Mouse (Mus musculus) 3134 (cell line): ENCODE data around the gene Memo1.

Source experiments
- DNase-seq: peaks from one replicate; pipeline ENCODE4 v3.0.0-alpha.2; 2011; ENCODE audit warnings: low spot score; ENCODE audit not compliant: insufficient read length; ENCODE audit errors: extremely low read depth

The Memo1 gene

GRCm38 (mm10) chr17:74294426-74295025 lies 795 bp downstream of the Memo1 start:
- DNase-seq, result peak; percentile 85

- peak; percentile 58 for DNase-seq
Observed at GRCm38 (mm10) chr17:74293687-74294425, 1.5 kb downstream of the Memo1 start.

- no peak for DNase-seq
Observed at GRCm38 (mm10) chr17:74291640-74292361, 3.5 kb downstream of the Memo1 start.

- DNase-seq, result no peak
Observed at GRCm38 (mm10) chr17:74290869-74291268, 4.5 kb downstream of the Memo1 start.

GRCm38 (mm10) chr17:74290198-74290597 lies 5.1 kb downstream of the Memo1 start:
- DNase-seq, result no peak

- DNase-seq, result peak; percentile 71
Observed at GRCm38 (mm10) chr17:74288626-74289025, 6.7 kb downstream of the Memo1 start.

GRCm38 (mm10) chr17:74286140-74286730 lies 9.1 kb downstream of the Memo1 start:
- no peak for DNase-seq

GRCm38 (mm10) chr17:74285730-74286129 lies 9.6 kb downstream of the Memo1 start:
- no peak for DNase-seq

GRCm38 (mm10) chr17:74284397-74285115 lies 10.8 kb downstream of the Memo1 start:
- no peak for DNase-seq

GRCm38 (mm10) chr17:74282024-74282423 lies 13.3 kb downstream of the Memo1 start:
- DNase-seq, result no peak

GRCm38 (mm10) chr17:74278966-74279869 lies 16.1 kb downstream of the Memo1 start:
- DNase-seq, result peak; percentile 32

GRCm38 (mm10) chr17:74274471-74274870 lies 20.9 kb downstream of the Memo1 start:
- DNase-seq, result no peak

- DNase-seq, result peak; percentile 73
Observed at GRCm38 (mm10) chr17:74272683-74273205, 22.6 kb downstream of the Memo1 start.

GRCm38 (mm10) chr17:74271541-74272268 lies 23.6 kb downstream of the Memo1 start:
- DNase-seq, result no peak

- DNase-seq, result no peak
Observed at GRCm38 (mm10) chr17:74270205-74270604, 25.1 kb downstream of the Memo1 start.

GRCm38 (mm10) chr17:74267415-74268180 lies 27.7 kb downstream of the Memo1 start:
- no peak for DNase-seq

GRCm38 (mm10) chr17:74265636-74266035 lies 29.7 kb downstream of the Memo1 start:
- no peak for DNase-seq

GRCm38 (mm10) chr17:74265156-74265505 lies 30.2 kb downstream of the Memo1 start:
- no peak for DNase-seq
